Comparison of ENCODE assay signal across 19 mouse cellular contexts in genomic region chr5:76483811-76484210, GRCm38 (mm10). TPM values are rescaled to one million over a fixed set of nuclear protein-coding genes. Genes with fewer than 3 reads are reported as not detected.
"Had no signal": no experiment of that assay in that cellular context is flagged by ENCODE, and none has a peak within 500 bp of the region (broad histone marks: within the 10 kb centered on the region; RNA-seq: fewer than 3 reads in every experiment).

TSS of gene Gm7271 (plus strand) at chr5:76484040.

- H3K36me3 ChIP-seq: kidney, embryonic 15.5 days; limb, embryonic 10.5 days; liver, embryonic 15.5 days; midbrain, embryonic 10.5 days had no signal

- H3K27ac ChIP-seq: kidney, embryonic 15.5 days; left cerebral cortex, adult 2 months; limb, embryonic 10.5 days; liver, embryonic 15.5 days; midbrain, embryonic 10.5 days had no signal

- ATAC-seq: lung, postnatal 0 days; midbrain, embryonic 16.5 days had no signal

- H3K4me1 ChIP-seq: kidney, embryonic 15.5 days; limb, embryonic 10.5 days; liver, embryonic 15.5 days had no signal

- H3K9me3 ChIP-seq: kidney, embryonic 15.5 days; limb, embryonic 10.5 days; liver, embryonic 15.5 days; midbrain, embryonic 10.5 days had no signal

- H3K9ac ChIP-seq: kidney, embryonic 15.5 days; liver, embryonic 15.5 days had no signal

- H3K4me3 ChIP-seq: kidney, embryonic 15.5 days; left cerebral cortex, adult 2 months; limb, embryonic 10.5 days; liver, embryonic 15.5 days; midbrain, embryonic 10.5 days had no signal

- H3K27me3 ChIP-seq: liver, embryonic 15.5 days had no signal

- H3K4me2 ChIP-seq: kidney, embryonic 15.5 days; liver, embryonic 11.5 days; liver, embryonic 15.5 days had no signal

- DNase-seq: kidney, adult 2 months; kidney, postnatal 14 days; lung, adult 2 months; lung, postnatal 36 days; right cerebral cortex, postnatal 4 days; spleen, adult 18-20 months; thymus, adult 18-20 months; thymus, postnatal 25 days had no signal

RNA-seq across cellular contexts. Expression of gene Gm7271, which starts in this region (rescaled TPM):
- polyA plus RNA-seq: kidney, adult 2 months; kidney, embryonic 15.5 days; large intestine, adult 2 months; limb, embryonic 10.5 days; limb, embryonic 14.5 days; liver, embryonic 11.5 days; liver, embryonic 15.5 days; lung, adult 2 months; lung, postnatal 0 days; midbrain, embryonic 16.5 days; stomach, embryonic 14.5 days had no signal
